Mouse (Mus musculus) lung, postnatal 0 days (tissue): ENCODE measurements at regions not wholly inside any gene's neighbourhood (a gene's known extent, or its start where the extent isn't known, plus 50 kb on each side); places are given as distances from the start of the nearest gene placed in this dataset.

Source experiments
- ATAC-seq: fragments of 200-750 bp; cut with Nextera tagmentation; 2 replicates; pipeline ENCODE4 v1.8.0; 2017; ENCODE audit warnings: moderate library complexity
- DNase-seq: peaks from one replicate; pipeline ENCODE4 v3.0.0-alpha.2; 2016; ENCODE audit warnings: low spot score
- H3K27ac ChIP-seq: fragments of 300-500 bp; sonication (generic); 2 replicates; pipeline ENCODE4 v1.5.1; 2014; ENCODE audit warnings: antibody characterized with exemption, mild to moderate bottlenecking, low read length, mixed read lengths
- H3K27me3 ChIP-seq: fragments of 300-500 bp; sonication (generic); replicated peaks from 2 replicates; pipeline ENCODE4 v1.6.1; 2014; ENCODE audit warnings: low read length, mixed read lengths; ENCODE audit not compliant: insufficient read depth
- H3K36me3 ChIP-seq: fragments of 300-500 bp; sonication (generic); 2 replicates; pipeline ENCODE4 v1.6.1; 2014; ENCODE audit warnings: low read length, mixed read lengths; ENCODE audit not compliant: insufficient read depth
- H3K4me1 ChIP-seq: fragments of 300-500 bp; sonication (generic); 2 replicates; pipeline ENCODE4 v1.6.1; 2014; ENCODE audit warnings: antibody characterized with exemption, low read depth, low read length, mixed read lengths; ENCODE audit not compliant: insufficient read depth
- H3K4me2 ChIP-seq: fragments of 300-500 bp; sonication (generic); replicated peaks from 2 replicates; pipeline ENCODE4 v1.6.1; 2014; ENCODE audit warnings: low read depth, mild to moderate bottlenecking, low read length, moderate library complexity, mixed read lengths
- H3K4me3 ChIP-seq: fragments of 300-500 bp; sonication (generic); 2 replicates; pipeline ENCODE4 v1.5.1; 2014; ENCODE audit warnings: low read depth, low read length
- H3K9ac ChIP-seq: fragments of 300-500 bp; sonication (generic); replicated peaks from 2 replicates; pipeline ENCODE4 v1.6.1; 2014; ENCODE audit warnings: low read depth, mild to moderate bottlenecking
- H3K9me3 ChIP-seq: fragments of 300-500 bp; sonication (generic); 2 replicates; pipeline ENCODE4 v1.6.1; 2016; ENCODE audit warnings: low read length, mixed read lengths
- CTCF ChIP-seq: IDR thresholded peaks from 2 replicates; pipeline ENCODE4 v1.5.1; 2016; ENCODE audit warnings: antibody characterized with exemption, mild to moderate bottlenecking
- EP300 ChIP-seq: IDR thresholded peaks from 2 replicates; pipeline ENCODE4 v1.6.1; 2016; ENCODE audit warnings: antibody characterized with exemption, mild to moderate bottlenecking, control low read depth
- WGBS: fragments of 180-500 bp; shearing (Covaris S2); extraction: QIAGEN DNeasy Blood & Tissue Kit; methylation state at CpG from one replicate; pipeline ENCODE4 v1.1.7; 2014; 5-methylcytosine and 5-hydroxymethylcytosine counted together

- TF ChIP-seq EP300, result no peak
- no peak for TF ChIP-seq CTCF
- no peak for ATAC-seq
- no peak for DNase-seq
- Histone ChIP-seq H3K27ac (no peak overlapping the region), H3K36me3 (no peaks in the 10 kb centered on the region), H3K4me3 (no peak overlapping the region), H3K9ac (no peak overlapping the region), H3K27me3 (no peaks in the 10 kb centered on the region), H3K9me3 (no peaks in the 10 kb centered on the region), H3K4me2 (no peak overlapping the region), H3K4me1 (no peaks in the 10 kb centered on the region)
- 80% methylated on average over 1 of the region's 1 CpGs for WGBS
Measured at GRCm38 (mm10) chr14:24631994-24632393, 145.1 kb downstream of the Rps24 start.

- H3K4me2 ChIP-seq, result no peak overlapping the region
- WGBS, result 69% methylated on average over 5 of the region's 5 CpGs
Measured at GRCm38 (mm10) chr14:24641853-24642252, 154.9 kb downstream of the Rps24 start.

GRCm38 (mm10) chr14:24644117-24644808, 157.3 kb downstream of the Rps24 start:
- no peak for ATAC-seq
- no peaks in the 10 kb centered on the region for H3K9me3 ChIP-seq
- no peaks in the 10 kb centered on the region for H3K36me3 ChIP-seq
- no peak overlapping the region for H3K4me3 ChIP-seq
- DNase-seq, result peak; percentile 9
- WGBS, result 41% methylated on average over 6 of the region's 6 CpGs
- no peaks in the 10 kb centered on the region for H3K4me1 ChIP-seq
- H3K4me2 ChIP-seq, result no peak overlapping the region
- no peak overlapping the region for H3K9ac ChIP-seq
- no peak overlapping the region for H3K27ac ChIP-seq
- no peak for TF ChIP-seq CTCF
- TF ChIP-seq EP300, result no peak
- no peaks in the 10 kb centered on the region for H3K27me3 ChIP-seq

More at GRCm38 (mm10) chr14:24641853-24642252, 154.9 kb downstream of the Rps24 start:
- no peaks in the 10 kb centered on the region for H3K36me3 ChIP-seq
- DNase-seq (no peak), ATAC-seq (no peak)
- H3K4me1 ChIP-seq, result no peaks in the 10 kb centered on the region
- H3K4me3 ChIP-seq, result no peak overlapping the region
- TF ChIP-seq EP300 (no peak), CTCF (no peak)
- no peak overlapping the region for H3K27ac ChIP-seq
- H3K9me3 ChIP-seq, result no peaks in the 10 kb centered on the region
- no peak overlapping the region for H3K9ac ChIP-seq
- H3K27me3 ChIP-seq, result no peaks in the 10 kb centered on the region

GRCm38 (mm10) chr14:24646239-24646848, 159.4 kb downstream of the Rps24 start:
- no peak overlapping the region for H3K27ac ChIP-seq
- H3K4me2 ChIP-seq, result no peak overlapping the region
- no peaks in the 10 kb centered on the region for H3K27me3 ChIP-seq
- WGBS, result 73% methylated on average over 6 of the region's 6 CpGs
- DNase-seq, result no peak
- no peak for ATAC-seq
- no peaks in the 10 kb centered on the region for H3K9me3 ChIP-seq
- no peak overlapping the region for H3K4me3 ChIP-seq
- H3K9ac ChIP-seq, result no peak overlapping the region
- no peak for TF ChIP-seq EP300
- TF ChIP-seq CTCF, result peak; percentile 57
- no peaks in the 10 kb centered on the region for H3K36me3 ChIP-seq
- H3K4me1 ChIP-seq, result no peaks in the 10 kb centered on the region

- ATAC-seq, result no peak
Measured at GRCm38 (mm10) chr14:24647722-24648121, 160.8 kb downstream of the Rps24 start.

GRCm38 (mm10) chr14:24650195-24650901, 163.4 kb downstream of the Rps24 start:
- H3K9me3 ChIP-seq, result no peaks in the 10 kb centered on the region
- no peak overlapping the region for H3K9ac ChIP-seq
- no peak overlapping the region for H3K4me3 ChIP-seq
- no peak overlapping the region for H3K27ac ChIP-seq
- H3K27me3 ChIP-seq, result no peaks in the 10 kb centered on the region
- no peaks in the 10 kb centered on the region for H3K4me1 ChIP-seq
- WGBS, result 38% methylated on average over 7 of the region's 7 CpGs
- no peak for TF ChIP-seq EP300
- TF ChIP-seq CTCF, result peak; percentile 22; the same call in 1 of the 2 replicates
- no peaks in the 10 kb centered on the region for H3K36me3 ChIP-seq
- no peak overlapping the region for H3K4me2 ChIP-seq
- DNase-seq (no peak), ATAC-seq (no peak)

More at GRCm38 (mm10) chr14:24647722-24648121, 160.8 kb downstream of the Rps24 start:
- H3K4me3 ChIP-seq, result no peak overlapping the region
- H3K9me3 ChIP-seq, result no peaks in the 10 kb centered on the region
- H3K27me3 ChIP-seq, result no peaks in the 10 kb centered on the region
- WGBS, result 83% methylated on average over 4 of the region's 4 CpGs
- no peak overlapping the region for H3K27ac ChIP-seq
- H3K4me1 ChIP-seq, result no peaks in the 10 kb centered on the region
- no peak overlapping the region for H3K9ac ChIP-seq
- no peak overlapping the region for H3K4me2 ChIP-seq
- TF ChIP-seq EP300, result no peak
- no peak for TF ChIP-seq CTCF
- H3K36me3 ChIP-seq, result no peaks in the 10 kb centered on the region
- no peak for DNase-seq
